Mouse (Mus musculus) T-helper 1 cell (primary cell): Measurements from ENCODE around the gene C1qb.

Source experiments
- in situ Hi-C: fragments of 300-600 bp; cut with MboI, MseI; formaldehyde crosslinking; loops from one replicate; pipeline ENCODE4 v1.15.1; 2025; ENCODE audit warnings: high pct_unique_total_duplicates

Gene C1qb

DNA sequence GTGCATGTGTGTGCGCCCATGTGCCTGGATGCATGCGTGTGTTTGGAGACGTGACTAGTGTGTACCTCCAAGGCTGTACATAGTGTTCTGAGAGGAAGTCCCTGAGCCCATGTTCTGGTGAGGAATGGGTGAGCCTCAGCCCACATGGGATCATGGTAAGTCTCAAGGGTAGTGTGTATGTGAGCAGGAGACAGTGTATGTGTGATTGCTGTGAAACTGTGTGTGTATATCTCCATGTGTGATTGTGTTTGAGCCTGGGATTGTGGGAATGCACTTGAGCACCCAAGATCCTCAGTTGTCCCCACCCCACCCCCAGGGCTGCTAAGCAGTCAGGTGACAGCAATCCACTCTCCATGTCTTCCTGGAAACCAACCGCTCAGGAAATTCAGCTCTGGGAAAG, 8.8 kb upstream of the C1qb start:
- in situ Hi-C loops, result loop anchor here (10.0 kb wide), 1 partner anchor 390 kb away; no protein-coding TSS in a partner anchor

DNA sequence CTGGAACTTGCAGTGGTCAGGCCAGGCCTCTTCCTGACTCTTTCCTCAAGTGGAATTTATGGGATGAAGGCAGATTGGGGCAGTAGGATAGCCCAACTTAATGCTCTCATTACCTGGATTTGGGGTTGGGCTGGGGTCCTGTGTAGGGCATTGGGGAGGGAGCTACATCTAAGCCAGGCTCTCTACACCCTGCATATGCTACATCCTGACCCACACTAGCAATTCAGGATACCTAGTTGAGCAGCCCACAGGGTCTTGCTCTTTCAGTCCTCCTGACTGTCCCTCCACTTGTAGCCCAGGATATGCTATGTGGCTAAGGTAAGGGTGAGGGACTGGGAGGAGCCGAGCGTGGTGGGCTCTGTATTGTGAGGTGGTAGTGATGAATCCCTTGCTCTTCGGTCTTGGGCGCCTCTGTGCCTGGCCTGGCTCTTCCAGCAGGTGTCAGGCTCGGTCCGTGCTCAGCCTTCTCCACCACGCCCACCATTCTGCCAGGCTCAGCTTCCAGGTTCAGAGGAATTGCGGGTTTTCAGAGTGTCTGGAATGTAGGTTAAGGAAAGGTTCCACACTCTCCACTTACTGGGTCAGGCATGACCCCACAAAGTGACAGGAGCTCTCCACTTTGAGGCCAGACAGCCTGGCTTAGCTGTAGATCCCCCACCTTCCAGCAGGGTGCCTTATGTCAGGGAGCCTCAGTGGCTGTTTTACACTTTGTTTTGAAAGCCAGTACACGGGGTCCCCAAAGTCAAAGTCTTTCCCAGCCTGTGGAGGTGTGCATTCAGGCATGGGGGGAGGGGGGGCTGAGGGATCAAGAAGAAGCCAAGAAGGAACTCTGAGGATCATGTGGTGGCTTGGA, 7.9 kb upstream of the C1qb start:
- in situ Hi-C loops, result loop anchor here (10.0 kb wide), 1 partner anchor 391 kb away; no protein-coding TSS in a partner anchor

DNA sequence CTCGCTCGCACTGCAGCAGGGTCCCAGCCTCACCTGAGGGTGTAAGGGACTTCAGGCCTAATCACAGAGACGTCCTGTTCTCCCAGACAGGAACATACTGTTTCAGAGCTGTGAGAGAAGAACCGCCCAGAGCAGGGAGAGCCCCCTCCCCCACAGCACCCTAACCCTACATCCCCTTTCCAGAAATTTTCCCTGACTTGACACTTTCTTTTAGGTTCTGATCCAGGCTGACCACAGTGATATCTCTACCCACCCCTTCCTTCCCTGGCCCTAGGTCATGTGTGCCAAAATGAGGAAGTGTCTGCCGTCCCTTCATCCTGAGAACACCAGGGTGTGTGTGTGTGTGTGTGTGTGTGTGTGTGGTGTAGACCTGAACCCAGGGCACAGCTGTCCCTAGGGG, 6.8 kb upstream of the C1qb start, which contains the start of gene C1qc:
TSS of gene C1qc (minus strand) at position 255 of the 400 bp plus-strand sequence.
- in situ Hi-C loops, result loop anchor here (10.0 kb wide), 1 partner anchor 392 kb away; no protein-coding TSS in a partner anchor

DNA sequence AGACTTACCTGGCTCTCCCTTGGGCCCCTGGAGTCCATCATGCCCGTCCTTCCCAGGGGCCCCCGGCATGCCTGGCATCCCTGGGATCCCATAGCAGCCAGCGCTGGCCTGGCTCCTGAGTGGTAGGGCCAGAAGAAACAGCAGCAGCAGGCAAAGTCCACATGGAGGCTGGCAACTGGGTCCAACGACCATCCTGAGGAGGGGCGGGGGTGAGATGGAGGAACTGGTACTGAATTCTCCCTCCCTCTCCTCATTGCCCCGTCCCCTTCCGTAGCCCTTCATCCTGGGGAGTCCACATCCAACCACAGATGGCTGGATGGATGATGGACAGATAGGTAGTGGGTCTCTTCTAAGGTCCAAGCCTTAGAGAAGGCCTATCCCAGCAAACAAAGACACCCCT, 6.4 kb upstream of the C1qb start:
- in situ Hi-C loops, result loop anchor here (10.0 kb wide), 1 partner anchor 392 kb away; no protein-coding TSS in a partner anchor

DNA sequence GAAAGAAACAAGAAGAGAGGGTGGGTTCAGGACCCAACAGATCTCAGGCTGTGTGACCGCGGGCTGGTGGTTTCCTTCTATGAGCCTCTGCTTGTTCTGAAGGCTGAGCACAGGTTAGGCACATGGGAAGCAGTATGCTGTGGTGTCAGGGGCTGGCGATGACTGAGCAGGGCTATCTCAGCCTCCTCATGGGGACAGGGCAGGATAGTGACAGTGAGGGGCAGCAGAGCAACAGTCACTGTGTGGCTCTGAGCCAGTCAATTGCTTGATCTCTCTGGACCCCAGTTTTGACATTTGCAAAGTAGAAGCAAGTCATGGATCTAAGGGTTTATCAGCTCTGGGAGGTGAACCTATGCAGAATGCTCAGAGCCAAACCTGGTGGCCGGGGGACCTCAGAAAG, 5.1 kb upstream of the C1qb start:
- in situ Hi-C loops, result loop anchor here (10.0 kb wide), 1 partner anchor 394 kb away; no protein-coding TSS in a partner anchor

DNA sequence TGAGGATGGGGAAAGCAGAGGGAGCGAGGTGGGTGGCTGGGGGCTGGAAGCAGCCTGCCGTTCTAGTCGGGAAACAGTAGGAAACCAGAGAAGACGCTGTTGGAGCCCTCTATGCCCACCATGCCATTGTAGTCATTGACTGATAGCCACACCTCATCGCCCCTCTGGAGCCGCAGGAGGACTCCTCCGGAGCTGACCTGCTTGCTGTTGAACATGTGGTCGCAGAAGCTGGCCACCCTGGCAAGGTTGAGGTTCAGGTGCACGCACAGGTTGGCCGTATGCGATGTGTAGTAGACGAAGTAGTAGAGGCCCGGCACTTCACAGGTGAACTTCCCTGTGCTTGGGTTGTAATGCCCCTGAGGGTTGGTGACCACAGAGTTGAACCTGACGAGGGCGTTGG, 4.0 kb upstream of the C1qb start:
- in situ Hi-C loops, result loop anchor here (10.0 kb wide), 1 partner anchor 395 kb away; no protein-coding TSS in a partner anchor

DNA sequence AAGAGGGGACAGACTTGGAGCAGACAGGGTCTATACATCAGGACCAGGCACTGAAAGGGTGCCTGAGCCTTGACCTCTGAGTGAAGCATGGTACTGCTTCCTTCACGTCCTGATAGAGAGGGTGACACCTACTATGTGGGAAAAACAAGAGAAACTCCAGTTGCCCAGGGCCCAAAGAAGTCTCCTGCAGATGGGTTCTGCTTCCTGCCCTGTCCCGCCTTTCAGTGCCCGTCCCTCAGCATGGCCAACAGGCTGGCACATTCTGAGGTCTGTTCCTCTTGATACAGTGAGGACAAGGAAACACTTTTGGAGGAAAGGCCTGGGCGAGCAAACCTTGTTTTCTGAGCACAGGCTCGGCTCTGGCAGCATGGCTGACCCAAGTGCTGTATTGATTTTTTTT, 1.7 kb upstream of the C1qb start:
- in situ Hi-C loops, result no loop called here

DNA sequence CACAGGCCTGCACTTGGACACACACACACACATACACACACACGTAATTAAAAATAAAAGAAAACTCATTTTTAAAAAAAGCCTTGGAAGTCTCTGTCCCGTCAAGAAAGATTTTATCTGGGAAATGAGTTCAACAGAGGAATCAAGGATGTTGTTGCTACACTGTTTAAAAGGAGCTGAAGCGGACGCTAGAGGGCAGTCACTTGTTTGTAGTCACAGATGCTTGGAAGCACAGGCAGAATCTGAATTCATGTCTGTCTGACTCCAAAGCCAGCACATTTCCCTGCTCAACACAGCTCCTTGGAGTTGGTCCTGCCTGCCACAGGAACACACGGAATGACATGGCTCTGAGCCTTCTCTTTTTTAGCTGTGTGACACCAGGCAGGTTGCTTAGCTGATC, 7.4 kb downstream of the C1qb start:
- in situ Hi-C loops, result no loop called here

DNA sequence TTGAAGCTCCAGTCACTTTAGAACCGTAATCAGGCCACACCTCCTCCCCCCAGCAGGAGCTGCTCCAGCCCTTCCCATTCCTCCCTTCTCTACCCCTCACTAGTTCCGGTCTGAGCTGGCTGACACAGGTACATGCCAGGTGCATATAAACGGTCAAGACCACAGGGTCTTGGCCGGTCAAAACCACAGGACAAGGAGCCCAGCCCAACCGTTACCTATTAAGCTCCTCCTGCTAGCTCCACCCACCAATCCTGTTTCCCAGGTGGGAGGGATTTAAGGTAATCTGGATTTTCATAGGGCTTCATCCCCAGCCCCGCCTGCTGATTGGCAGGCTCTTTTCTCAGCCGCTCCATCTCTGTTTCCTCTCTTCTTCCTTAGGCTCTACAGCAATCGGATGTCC, 7.8 kb downstream of the C1qb start:
- in situ Hi-C loops, result no loop called here

DNA sequence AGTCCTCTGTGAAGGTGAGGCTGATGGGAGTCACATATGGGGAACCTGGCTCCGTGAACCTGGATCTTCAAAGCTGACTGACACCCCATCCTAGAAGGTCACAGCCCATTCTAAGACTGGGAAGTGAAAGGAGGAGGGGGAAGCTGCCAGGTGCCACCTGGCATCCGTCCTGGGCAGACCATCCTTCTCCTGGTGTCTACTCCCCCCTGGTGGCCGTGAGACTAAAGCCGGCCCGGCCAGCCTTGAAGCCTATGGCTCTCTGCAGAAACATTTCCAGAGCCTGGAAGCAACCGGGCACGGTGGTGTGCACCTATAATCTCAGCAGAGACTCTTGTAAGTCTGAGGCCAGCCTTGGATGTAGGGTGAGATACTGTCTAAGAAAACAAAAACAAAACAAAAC, 9.0 kb downstream of the C1qb start:
- in situ Hi-C loops, result no loop called here

DNA sequence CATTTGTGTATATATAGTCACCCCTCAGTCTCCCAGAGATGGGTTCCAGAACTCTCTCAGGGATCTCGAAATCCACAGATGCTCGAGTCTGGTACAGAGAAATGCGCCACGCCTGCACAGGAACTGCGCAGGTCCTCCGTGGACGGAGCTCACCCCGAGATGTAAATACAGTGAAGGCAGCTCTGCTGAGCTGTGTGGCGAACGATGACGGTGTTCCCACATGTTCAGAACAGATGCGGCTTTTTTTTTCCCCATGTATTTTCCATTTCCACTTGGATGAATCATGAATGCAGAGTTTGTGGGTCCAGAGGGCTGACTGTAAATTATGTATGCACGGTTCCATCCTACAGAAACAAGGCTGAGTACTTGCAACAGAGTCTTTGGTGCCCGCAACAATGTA, 11.0 kb downstream of the C1qb start:
- in situ Hi-C loops, result no loop called here

DNA sequence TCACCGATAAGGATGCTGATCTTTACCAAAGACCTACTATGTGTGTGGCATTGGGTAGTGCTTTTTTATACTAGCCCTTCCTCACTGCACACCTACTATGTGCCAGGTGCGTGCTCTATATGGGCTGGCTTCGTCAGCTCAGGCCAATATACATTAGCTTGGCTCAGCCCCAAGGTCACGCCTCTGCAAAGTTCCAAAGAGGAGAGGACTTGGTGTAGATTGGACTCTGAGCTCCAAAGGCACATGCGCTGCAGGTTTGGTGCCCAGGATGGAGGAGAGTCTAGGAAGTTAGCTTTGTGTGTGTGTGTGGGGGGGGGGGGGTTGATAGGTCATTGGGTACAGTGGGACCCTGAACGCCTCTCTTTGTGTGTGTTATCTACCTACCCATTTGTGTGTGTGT, 17.6 kb downstream of the C1qb start:
- in situ Hi-C loops, result no loop called here

DNA sequence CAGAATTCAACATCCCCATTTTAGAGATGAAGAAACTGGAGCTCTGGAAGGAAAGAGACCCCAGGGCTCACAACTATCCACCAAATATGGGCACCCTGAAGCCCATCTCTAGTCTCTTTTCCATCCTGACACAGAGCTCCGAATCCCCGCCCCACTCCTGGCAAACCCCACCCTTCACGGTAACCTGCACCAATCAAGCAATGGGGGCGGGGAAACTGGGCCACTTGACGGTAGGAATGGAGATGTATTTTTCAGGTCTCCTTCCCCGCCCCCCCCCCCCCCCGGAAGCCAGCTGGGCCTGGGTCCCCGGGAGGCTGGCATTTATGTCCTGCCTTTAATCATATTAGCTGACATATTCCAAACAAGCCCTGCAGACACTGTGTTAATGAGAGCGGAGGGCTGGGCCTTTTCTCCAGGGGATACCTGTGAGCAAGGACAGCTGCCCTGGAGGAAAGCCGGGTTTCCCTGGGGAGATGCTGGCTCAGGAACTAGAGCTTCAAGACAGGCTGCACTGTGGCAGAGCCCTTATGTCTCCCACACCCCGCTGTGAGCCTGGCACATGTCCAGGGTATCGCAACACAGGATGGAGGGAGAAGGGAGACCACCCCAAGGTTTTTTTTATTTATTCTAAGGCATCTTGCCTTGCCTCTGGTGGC, 18.2 kb downstream of the C1qb start:
- in situ Hi-C loops, result no loop called here

DNA sequence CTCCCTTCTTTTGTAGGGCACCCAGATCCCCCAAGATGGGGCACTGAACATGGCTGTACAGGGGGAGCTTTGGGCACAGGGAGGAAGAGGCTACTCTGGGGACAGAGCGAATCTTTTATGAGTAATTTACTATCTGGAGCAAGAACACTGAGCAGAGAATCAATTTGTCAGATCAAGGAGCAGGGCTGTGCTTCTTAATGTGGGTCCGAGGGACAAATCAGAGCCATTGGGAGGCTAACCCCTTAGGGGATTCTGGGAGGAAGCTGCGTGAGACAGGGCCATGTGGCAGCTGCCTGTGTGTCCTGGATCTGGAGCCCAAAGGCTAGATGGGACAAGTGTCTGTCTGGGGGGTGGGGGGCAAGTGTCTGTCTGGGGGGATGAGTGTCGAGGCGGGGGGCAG, 20.5 kb downstream of the C1qb start:
- in situ Hi-C loops, result no loop called here

DNA sequence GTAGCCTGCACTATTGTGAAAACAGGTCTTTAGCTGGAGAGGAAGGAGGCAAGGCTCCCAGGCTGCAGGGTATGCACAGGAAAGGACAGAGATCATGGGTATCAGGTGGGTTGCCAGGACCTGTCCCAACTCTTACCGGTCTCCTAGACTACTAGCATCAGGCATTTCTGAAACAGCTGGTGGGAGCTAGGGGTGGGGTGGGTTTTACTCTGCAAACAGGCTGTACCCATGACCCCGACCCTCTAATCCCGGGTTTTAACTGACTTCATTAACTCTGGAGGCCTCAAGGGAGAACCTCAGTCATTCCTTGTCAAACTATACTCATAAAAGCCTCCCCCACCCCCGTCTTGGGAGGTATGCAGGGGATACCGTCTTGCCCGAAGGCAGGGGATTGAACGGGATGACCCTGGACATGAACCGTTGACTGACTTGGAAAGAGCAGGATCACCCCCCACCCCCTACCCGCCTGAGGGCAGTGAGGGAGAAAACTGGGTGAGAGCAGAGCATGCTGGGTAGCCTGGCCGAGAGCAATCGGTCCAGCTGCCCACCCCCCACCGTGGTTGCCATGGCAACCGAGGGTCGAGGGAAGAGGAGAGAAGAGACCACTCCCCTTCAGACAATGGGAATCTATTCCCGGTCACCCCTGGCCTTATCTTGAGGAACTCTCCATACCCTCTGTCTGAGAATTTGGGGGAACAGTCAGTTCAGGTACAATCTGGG, 21.1 kb downstream of the C1qb start:
- in situ Hi-C loops, result no loop called here

DNA sequence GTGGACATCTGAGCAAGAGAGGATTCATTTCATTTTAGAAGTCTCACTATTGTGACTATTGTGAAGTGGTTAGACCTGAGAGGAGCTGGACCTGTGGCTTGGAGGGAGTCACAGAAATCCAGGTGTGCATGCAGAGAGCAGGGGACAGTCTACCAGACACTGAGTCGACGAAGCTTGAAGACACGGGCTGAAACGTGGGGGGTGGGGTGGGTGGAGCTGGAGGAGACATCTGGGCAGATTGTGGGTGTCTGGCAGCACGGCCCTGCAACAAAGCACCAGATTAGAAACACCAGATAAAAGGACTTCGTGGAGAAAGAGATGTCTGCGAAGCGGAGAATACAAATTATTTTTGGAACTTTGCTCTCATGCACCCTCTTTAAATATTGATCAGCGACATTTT, 22.5 kb downstream of the C1qb start:
- in situ Hi-C loops, result no loop called here

DNA sequence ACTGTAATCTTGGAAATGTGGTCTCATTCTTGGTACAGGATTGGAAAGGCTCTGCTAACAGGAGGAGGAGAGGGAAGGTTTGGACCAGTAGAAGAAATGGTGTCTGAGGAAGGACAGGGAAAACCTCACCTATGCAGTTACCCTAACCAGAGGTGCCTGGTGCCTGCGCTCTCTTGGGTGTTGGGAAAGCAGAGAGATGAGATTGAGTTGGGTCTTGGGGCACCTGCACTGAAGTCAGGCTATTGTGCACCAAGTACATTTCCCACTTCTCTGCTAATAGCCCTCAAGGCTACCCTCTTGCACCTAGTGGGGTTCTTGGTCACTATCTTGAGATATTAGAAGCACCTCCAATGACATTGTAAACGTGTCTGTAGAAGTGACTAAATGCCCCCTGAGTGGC, 23.6 kb downstream of the C1qb start:
- in situ Hi-C loops, result no loop called here

DNA sequence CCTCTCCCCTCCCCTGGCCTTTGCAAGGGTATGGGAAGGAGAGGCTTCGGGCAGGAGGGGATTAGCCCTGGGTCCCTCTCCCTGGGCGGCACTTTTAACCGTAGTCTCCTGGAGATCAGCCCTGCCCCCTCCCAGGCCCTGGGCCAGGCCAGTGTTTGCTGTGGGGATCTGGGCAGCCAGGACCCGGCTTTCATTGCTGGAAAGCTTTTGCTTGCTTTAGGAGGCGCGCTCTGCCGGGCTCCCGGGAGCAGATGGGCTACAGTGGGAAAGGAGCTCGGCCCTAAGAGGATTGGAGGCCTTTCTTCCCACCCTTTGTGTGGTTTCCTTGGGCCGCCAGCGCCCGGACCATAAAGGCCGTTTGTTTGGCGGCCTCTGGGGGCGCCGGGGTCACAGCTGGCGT, 24.2 kb downstream of the C1qb start:
- in situ Hi-C loops, result no loop called here

DNA sequence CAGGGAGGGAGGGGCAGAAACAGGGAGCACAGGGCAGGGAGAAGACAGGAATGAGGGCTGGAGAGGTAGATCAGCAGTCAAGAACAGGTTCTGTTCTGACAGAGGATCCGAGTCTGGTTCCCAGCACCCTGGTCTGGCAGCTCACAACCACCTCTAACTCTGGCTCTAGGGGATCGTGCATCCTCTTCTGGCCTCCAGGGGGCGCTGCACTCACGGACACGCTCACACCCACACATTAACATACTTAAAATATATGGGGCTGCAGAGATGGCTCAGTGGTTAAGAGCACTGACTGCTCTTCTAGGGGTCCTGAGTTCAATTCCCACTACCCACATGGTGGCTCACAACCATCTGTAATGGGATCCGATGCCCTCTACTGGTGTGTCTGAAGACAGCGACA, 26.0 kb downstream of the C1qb start:
- in situ Hi-C loops, result no loop called here

DNA sequence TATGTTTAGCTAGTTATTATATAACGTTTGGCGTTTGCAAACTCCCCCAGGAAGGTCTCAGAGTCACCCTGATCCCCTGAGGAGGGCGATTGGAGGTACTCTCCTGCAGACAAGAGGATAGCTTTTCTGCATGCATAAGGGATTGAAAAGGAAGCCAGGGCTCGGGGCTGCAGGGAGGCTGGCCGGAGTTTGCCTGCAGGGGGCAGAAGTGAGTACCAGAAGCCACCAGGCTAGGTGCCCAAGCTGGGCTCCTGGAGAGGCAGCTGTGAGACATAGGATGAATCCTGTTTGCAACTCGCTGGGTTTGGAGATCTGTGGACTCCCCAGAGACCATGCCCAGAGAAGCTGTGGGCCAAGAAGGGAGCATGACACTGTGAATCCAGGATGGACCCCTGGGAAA, 30.9 kb downstream of the C1qb start:
- in situ Hi-C loops, result no loop called here

DNA sequence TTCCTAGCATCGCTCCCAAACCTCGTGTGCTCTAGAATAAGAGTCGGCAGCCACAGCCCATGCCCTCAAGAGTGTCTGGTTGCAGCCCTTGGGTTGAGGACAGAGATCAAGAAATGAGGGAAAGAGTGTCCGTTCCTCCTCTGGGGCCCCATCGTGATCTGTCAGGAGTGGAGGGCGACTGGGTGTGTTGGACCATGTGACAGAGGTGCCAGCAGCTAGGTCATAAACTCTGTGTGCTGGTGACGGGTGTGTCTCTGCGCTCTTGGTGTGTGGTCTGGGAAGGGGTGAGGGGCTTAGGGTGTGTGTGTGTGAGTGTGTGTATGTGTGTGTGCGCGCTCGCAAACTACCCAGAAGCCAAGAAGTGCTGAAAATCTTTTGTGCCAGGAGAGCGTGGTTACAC, 33.0 kb downstream of the C1qb start:
- in situ Hi-C loops, result no loop called here

DNA sequence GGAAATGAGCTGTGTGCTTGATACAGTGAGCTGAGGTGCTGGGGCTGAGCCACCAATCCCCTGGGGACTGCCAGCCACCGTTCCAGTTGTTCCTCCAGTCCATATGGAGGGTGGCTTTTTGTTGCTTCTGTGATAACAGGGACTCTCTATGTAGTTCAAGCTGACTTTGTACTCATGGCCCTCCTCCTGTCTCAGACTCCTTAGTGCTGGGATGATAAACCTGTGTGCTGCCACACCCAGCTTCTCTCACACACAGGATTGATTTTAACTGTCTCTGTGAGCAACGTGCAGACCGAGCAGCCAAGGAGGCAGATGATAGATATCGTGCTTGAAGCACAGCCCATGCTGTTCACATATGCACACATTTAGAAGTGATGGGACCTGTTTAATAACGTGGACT, 33.9 kb downstream of the C1qb start:
- in situ Hi-C loops, result no loop called here
